Mouse (Mus musculus) forebrain, embryonic 10.5 days (tissue): ENCODE results near the gene Pgrmc2. TPM values are rescaled to one million over a fixed set of nuclear protein-coding genes. Genes with fewer than 3 reads are reported as not detected.

Experiments
- DNase-seq: peaks from one replicate; pipeline ENCODE4 v3.0.0-alpha.2; 2017; ENCODE audit warnings: low spot score; ENCODE audit errors: extremely low spot score
- H3K27ac ChIP-seq: fragments of 300-500 bp; sonication (generic); 2 replicates; pipeline ENCODE4 v1.5.1; 2016; ENCODE audit warnings: mild to moderate bottlenecking
- H3K27me3 ChIP-seq: fragments of 300-500 bp; sonication (generic); 2 replicates; pipeline ENCODE4 v1.6.1; 2016; ENCODE audit warnings: mild to moderate bottlenecking; ENCODE audit not compliant: poor library complexity, severe bottlenecking
- H3K36me3 ChIP-seq: fragments of 300-500 bp; sonication (generic); replicated peaks from 2 replicates; pipeline ENCODE4 v1.6.1; 2016; ENCODE audit warnings: mild to moderate bottlenecking, moderate library complexity
- H3K4me1 ChIP-seq: fragments of 300-500 bp; sonication (generic); 2 replicates; pipeline ENCODE4 v1.6.1; 2016
- H3K4me3 ChIP-seq: fragments of 300-500 bp; sonication (generic); 2 replicates; pipeline ENCODE4 v1.5.1; 2016; ENCODE audit warnings: mild to moderate bottlenecking, moderate library complexity
- H3K9me3 ChIP-seq: fragments of 300-500 bp; sonication (generic); 2 replicates; pipeline ENCODE4 v1.6.1; 2016; ENCODE audit warnings: mild to moderate bottlenecking, moderate library complexity
- WGBS: fragments of 180-500 bp; shearing (Covaris S2); methylation state at CpG from one replicate; pipeline ENCODE4 v1.1.7; 2016; 5-methylcytosine and 5-hydroxymethylcytosine counted together
- polyA plus RNA-seq: library from polyadenylated mRNA; unstranded; fragments of >200 nt; fragmentation: Nextera tagmentation; extraction: Ambion mirVana; gene quantifications from 2 replicates; pipeline ENCODE4 v1.2.1, GENCODE M21; 2016

Gene Pgrmc2
- polyA plus RNA-seq, 1 experiment from 2014 or later, result 30.5 TPM

- no peaks in the 10 kb centered on the region for H3K4me1 ChIP-seq
- H3K27ac ChIP-seq, result no peak overlapping the region
- WGBS, result 92% methylated on average over 7 of the region's 7 CpGs
- DNase-seq, result no peak
- H3K9me3 ChIP-seq, result no peaks in the 10 kb centered on the region
- no peaks in the 10 kb centered on the region for H3K36me3 ChIP-seq
- no peaks in the 10 kb centered on the region for H3K27me3 ChIP-seq
- no peak overlapping the region for H3K4me3 ChIP-seq
Measured at GRCm38 (mm10) chr3:41020687-41021086, 62.2 kb downstream of the Pgrmc2 start.

GRCm38 (mm10) chr3:41018022-41018608 lies 64.7 kb downstream of the Pgrmc2 start:
- 75% methylated on average over 3 of the region's 3 CpGs for WGBS
- H3K36me3 ChIP-seq, result no peaks in the 10 kb centered on the region
- no peak overlapping the region for H3K4me3 ChIP-seq
- no peaks in the 10 kb centered on the region for H3K27me3 ChIP-seq
- no peaks in the 10 kb centered on the region for H3K9me3 ChIP-seq
- no peaks in the 10 kb centered on the region for H3K4me1 ChIP-seq
- no peak overlapping the region for H3K27ac ChIP-seq
- no peak for DNase-seq

Other genes starting within 250 kb of the Pgrmc2 start
- 6.0 and 6.1 TPM in 2 replicates for gene Mfsd8, start 236.2 kb downstream of the Pgrmc2 start, polyA plus RNA-seq
- gene Abhd18, start 236.1 kb downstream of the Pgrmc2 start, polyA plus RNA-seq, result 4.5 and 6.0 TPM in 2 replicates
- gene 1700034I23Rik, start 180.5 kb downstream of the Pgrmc2 start, polyA plus RNA-seq, result 0.09 and 0.10 TPM in 2 replicates
- gene Larp1b, start 133.2 kb downstream of the Pgrmc2 start, polyA plus RNA-seq, result 1.5 and 2.0 TPM in 2 replicates